Mouse (Mus musculus): ENCODE measurements around the gene Ap4b1.

DNA sequence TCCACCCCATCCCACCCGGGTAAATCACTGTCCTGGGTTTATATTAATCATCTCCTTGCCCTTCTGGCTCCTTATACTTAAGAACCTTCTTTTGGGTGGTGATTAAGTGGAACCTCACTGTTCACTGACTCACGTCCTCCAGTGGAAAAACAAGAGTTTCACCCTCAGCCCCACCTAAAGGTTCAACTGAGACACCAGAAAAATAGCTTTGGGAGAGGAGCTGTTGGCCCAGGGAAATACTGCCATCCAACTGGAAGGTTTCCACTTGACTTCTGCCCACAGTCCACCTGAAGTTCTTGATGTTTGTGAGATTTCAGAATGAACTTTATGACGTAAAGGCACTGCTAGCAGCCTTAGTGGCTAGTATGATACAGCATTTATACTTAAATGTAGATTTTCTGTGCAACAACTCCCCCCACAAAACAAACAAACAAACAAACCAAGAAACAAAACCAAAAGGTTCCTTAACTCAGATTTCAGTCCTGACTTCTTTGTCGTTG, 53.5 kb downstream of the Ap4b1 start:
- TF ChIP-seq POLR2A (IDR thresholded peaks at IDR 0.05; ENCODE audit: borderline replicate concordance, extremely low read depth, low read depth, low read length) (no peak), CTCF (IDR thresholded peaks at IDR 0.05; ENCODE audit: insufficient read depth, low read length) (no peak)

All from lung, adult 2 months (tissue).